Mouse (Mus musculus) heart, postnatal 0 days (tissue): ENCODE measurements around the gene L3mbtl2.

Source experiments
- CTCF ChIP-seq: IDR thresholded peaks from 2 replicates; pipeline ENCODE4 v1.5.1; 2016; ENCODE audit warnings: antibody characterized with exemption, control low read depth, low read depth
- EP300 ChIP-seq: IDR thresholded peaks from 2 replicates; pipeline ENCODE4 v1.6.1; 2016; ENCODE audit warnings: antibody characterized with exemption, low read depth

- TF ChIP-seq CTCF (no peak), EP300 (no peak)
These were observed 71.4 kb downstream of the L3mbtl2 start for GRCm38 (mm10) chr15:81735075-81735474.
